Mouse (Mus musculus) gonadal fat pad, adult 2 months (tissue): ENCODE data around the gene Rps29. TPM values are rescaled to one million over a fixed set of nuclear protein-coding genes. Genes with fewer than 3 reads are reported as not detected.
A peak's percentile ranks its signal among the peaks of the same experiment; 100 is the strongest.

ENCODE experiments used
- DNase-seq: peaks from one replicate; pipeline ENCODE4 v3.0.0-alpha.2; 2012; ENCODE audit warnings: low read depth
- polyA plus RNA-seq: library from polyadenylated mRNA; depleted of rRNA; stranded (reverse); fragments of >200 nt; gene quantifications from 2 replicates; pipeline ENCODE4 v1.2.3, GENCODE M21; 2012; rRNA removed

Rps29 gene
- 1,621 and 2,144 TPM in 2 replicates for polyA plus RNA-seq

DNA sequence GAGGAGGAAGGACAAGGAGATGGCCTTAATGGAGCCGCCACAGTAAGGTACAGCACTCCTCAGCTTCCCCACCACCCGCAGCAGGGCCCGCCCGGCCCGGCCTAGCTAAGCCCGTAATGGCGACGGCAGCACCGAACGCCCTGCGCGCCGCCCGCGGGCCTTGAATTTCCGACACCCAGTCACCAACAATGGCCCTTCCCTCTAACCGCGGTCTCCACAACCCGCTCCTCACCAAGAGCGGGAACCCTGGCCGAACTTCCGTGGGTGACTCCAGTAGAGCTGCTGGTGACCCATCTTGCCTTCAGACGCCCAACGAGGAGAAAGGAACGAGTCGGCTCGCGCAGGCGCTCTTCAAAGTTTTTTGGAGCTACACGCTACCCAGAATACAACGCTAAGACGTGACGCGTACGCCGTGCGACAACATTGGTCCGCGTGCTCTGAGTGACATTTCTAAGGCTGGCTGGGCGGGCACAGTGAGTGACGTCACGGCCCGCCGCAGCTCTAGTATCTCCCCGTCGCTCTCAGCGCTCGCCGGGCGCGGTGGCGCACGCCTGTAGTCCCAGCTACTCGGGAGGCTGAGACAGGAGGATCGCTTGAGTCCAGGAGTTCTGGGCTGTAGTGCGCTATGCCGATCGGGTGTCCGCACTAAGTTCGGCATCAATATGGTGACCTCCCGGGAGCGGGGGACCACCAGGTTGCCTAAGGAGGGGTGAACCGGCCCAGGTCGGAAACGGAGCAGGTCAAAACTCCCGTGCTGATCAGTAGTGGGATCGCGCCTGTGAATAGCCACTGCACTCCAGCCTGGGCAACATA lies at the start of gene Rps29:
TSS of gene Rps29 (minus strand) at position 422 of the 813 bp plus-strand sequence.
- DNase-seq: peak; percentile 81

DNA sequence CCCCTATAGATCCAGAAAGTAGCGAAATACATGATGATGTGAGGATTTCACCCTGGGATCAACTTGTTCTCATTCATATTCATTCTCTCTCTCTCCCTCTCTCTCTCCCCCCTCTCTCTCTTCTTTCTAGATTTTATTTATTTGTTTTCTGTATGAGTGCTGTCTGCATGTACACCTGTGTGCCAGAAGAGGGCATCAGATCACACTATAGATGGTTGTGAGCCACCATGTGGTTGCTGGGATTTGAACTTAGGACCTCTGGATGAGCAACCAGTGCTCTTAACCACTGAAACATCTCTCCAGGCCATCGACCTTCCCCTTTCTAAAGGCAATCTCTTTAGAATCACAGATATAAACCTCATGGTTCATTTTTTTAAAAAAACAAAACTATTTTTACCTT lies 49.5 kb upstream of the Rps29 start:
- no peak for DNase-seq

DNA sequence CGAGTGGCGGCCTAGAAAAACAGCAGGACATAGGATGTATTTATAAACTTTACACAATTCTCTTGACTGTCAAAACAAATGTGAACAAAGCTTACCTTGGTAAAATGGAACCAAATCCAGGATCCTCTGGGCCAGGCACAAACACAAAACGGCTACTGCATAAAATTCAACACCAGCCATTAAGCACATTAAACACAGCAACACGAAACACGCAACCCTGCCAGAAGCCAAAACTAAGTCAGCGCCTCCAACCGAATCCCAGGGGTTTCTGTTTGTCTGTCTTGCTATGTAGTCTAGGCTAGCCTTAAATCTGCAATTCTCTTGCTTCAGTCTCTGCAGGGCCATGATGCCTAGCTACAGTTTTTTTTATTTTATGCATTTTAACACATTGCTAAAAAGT lies 48.9 kb upstream of the Rps29 start:
- DNase-seq: no peak

DNA sequence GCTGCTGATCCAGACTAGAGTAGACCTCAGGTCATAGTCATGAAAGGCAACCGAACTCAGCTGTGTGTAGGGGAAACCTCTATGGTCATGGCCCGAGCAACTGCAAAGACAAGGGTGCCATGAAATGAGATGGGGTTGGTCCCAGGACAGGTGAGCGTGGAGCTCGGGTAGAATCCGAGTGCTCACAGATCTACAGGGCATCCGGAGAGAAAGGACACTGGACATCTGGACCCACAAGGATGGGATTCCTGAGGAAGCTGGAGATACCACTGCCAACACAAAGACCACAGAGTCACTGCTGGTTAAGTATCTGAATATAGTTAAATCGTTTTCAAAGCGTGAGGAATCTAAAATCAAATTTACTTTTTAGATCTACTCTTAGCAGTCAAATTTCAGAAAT lies 48.4 kb upstream of the Rps29 start:
- no peak for DNase-seq

DNA sequence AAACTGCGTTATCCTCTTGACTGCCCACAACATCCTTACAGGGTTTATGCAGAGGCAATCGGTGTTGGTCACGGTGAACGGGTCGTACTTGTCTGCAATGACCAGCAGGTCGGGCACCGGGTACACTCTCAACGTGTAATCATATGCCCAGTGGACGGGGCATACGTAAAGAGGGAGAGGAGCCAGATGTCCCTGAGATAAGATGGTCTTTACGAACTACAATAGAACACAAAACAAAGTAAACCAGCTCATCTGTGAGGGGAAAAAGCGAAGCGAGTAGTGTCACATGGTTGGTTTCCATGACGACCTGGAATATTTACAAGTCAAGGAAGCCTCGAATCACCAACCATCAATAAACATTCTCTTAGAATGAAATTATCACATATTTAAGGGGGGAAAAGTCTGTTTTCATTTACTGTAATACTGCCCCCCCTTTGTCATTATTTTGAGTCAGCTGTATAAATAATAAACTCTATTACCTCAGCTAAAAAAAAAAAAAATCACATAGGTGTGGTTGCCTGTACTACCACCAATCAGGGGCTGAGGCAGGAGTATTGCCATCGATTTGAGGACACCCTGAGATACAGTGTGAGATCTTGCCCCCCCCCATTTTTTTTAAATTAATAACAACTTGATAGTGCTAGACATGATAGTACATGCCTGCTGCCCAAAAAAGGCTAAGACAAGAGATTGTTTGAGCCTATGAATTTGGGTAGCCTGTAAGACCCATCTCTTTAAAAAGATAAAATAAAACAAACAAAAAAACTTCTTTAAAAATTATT lies 45.3 kb upstream of the Rps29 start, which contains the start of gene Gm49384:
TSS of gene Gm49384 (minus strand) at position 216 of the 782 bp plus-strand sequence.
- DNase-seq: no peak

DNA sequence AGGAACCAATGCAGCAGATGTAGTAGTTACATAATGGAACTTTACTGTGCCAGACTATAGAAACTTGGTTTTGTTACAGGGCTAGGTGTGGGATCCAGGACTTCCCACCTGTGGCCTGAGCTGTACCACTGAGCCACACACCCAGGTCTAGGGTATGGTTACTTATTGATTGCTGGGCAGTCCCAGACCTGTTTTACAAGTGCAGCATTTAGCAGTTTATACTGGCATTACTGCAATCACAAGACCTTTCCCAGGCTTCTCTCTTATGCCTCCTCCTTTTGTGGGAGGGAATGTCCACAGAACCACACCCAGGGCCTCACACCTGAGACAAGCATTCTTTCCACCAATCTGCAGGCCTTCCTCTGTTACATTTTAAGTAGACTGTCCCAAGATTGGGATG lies 40.0 kb upstream of the Rps29 start:
- DNase-seq: no peak

DNA sequence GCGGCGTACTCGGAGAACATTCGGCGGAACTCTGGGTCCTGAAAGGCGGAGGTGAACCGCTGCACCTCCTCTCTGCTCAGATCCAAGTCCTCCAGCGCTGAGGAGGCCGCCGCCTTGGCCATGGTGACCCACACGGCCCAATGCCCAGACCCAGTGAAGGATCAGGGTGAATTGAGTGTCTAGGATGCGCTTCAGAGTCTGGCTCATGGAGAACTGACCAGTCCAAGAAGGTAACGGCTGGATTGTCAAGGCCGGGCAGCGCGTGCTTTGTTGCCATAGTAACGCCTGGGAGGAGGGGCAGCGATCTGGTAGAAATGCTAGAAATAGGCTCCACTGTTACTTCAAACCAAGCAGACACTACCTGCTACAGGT lies 39.2 kb upstream of the Rps29 start, which contains the start of gene Dnaaf2:
TSS of gene Dnaaf2 (minus strand) at position 266 of the 372 bp plus-strand sequence.
- no peak for DNase-seq

DNA sequence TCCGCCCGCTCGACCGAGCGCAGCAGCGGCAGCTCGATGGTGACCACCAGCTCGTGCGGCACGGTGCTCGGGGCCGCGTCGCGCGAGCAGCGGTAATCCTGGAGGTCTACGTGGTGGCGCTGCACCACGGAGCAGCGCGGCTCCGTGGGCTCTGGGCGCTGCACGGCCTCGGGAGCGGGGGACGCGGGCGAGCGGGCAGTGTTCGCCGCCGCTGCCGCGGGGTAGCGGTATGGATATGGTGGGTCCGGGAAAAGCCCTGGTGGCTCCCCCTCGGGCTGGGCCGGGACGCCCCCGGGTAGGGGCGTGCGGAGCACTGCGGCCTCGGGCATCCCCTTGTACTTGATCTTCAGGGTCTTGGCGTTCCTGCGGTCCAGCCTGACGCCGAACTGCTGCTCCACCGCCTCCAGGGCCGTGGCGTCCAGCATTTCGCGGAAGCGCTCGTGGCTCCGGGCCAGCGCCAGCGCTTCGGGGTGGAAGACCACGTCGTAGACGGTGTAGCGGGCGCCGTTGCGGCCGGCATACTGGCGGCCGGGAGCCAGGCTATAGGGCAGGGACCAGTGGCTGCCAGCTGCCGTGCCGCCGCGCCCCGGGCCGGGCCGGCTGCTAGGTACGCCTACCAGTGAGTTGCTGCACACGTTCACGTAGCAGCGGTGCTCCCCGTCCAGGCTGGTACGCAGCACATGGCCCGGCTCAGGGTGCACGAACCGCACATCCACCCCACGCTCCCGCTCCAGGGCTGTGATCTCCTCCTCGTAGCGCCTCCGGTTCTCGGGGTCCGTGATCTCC lies 38.6 kb upstream of the Rps29 start:
- no peak for DNase-seq

DNA sequence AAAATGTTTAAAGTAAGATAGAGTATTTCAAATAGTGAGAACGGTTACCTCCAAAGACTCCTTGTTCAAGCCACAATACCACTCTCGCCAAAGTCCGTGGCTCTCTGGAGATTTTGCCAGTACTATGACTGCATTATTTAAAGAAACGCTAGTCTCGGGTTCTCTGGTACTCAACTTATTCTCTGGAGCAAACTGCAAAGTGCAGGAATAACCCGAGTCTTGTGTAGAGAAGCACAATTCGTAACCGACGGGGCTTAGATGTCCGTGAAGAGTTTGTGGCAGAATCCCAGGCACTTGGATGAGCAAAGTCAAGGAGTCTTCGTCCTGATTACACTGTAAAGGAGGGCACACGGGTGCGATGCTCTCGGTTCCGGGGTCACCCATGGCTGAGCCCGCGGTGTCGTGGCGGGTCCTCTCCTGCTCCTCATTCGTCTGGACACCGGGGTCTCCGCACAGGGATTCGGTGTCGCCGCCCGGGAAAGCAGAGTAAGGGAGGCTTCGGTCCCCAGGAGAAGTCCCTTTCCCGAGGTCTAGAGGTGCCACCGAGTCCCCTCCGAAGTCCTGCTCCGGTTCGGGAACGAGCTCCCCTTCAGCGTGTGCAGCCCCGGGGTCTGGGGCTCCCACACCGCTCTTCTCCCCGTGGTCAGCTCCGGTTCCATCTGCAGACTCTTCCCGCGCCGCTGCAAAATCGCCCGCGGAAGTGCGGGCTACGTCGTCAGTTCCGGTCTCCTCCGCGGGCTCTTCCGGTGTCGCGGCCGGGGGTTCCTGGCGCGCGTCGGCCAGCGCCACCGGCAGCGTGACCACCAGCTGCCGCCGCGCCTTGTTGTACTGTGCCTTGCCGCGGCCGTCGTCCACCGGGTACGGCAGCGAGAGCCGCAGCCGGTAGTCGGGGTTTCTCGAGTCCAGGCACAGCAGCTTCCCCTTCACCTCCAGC lies 37.7 kb upstream of the Rps29 start, which contains the start of gene Gm49383:
TSS of gene Gm49383 (minus strand) at position 661 of the 934 bp plus-strand sequence.
- no peak for DNase-seq

DNA sequence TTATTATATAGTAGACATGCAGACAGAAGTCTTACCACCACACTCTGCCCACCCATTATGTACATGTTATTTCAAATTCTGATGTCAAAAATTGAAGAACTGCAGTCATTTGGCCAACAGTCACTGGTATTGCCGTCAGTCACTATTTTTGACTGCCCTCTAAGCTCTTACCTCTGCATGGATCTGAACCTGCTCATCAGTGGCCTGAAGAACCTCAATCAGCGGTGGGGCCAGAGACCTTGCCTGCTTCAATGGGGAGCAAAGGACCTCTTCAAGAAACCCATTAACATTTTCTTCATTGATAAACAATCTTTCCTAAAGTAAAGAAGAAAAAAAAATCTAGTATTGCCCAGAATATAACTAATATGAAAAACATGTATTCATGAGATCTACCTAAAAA lies 33.7 kb upstream of the Rps29 start:
- DNase-seq: no peak

DNA sequence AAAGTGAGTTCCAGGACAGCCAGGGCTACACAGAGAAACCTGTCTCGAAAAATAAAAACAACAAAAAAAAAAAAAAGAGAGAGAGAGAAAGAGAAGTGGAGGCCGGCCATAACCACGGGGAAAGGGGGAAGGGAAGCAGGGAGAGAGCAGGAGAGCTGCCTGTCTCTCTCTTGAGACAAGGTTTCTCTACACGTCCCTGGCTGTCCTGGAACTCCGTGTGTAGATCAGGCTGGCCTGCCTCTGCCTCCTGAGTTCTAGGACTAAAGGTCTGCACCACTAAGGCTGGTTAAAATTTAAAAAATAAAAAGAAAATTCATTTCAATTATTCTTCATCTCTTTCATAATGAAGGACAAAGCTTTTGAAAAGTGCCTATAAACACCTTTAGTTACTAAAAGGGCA lies 32.4 kb upstream of the Rps29 start:
- no peak for DNase-seq

DNA sequence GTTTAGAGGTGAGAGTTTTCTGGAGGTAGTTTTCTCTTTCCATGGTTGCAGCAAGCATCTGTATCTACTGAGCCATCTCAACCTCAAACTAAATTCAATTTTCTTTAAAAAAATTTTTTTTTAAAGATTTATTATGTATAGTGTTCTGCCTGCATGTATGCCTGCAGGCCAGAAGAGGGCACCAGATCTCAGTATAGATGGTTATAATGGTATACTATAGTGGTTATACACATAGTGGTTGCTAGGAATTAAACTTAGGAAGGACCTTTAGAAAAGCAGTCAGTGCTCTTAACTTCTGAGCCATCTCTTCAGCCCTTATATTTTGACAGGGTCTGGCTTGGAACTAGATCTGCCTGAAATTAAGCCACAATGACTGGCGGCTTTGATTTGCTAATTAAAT lies 31.5 kb upstream of the Rps29 start:
- DNase-seq: no peak

DNA sequence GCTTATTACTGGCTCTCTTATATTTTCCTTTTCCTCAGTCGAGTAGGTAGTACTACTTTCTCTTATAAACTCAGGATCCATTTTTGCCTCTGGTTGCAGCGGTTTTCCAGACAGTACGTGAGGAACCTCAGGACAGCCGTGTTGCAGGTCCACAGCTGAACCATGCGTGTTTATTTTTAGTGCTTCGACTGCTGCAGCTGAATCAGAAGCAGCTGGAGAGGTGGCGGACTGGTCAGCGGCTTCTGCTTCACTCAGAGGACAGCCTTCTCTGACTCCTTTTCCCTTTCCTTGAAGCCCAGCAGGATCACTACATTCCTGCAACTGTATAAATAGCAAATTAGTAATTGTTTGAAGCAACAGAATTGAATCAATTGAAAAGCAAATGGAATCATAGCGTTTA lies 31.1 kb upstream of the Rps29 start:
- no peak for DNase-seq

DNA sequence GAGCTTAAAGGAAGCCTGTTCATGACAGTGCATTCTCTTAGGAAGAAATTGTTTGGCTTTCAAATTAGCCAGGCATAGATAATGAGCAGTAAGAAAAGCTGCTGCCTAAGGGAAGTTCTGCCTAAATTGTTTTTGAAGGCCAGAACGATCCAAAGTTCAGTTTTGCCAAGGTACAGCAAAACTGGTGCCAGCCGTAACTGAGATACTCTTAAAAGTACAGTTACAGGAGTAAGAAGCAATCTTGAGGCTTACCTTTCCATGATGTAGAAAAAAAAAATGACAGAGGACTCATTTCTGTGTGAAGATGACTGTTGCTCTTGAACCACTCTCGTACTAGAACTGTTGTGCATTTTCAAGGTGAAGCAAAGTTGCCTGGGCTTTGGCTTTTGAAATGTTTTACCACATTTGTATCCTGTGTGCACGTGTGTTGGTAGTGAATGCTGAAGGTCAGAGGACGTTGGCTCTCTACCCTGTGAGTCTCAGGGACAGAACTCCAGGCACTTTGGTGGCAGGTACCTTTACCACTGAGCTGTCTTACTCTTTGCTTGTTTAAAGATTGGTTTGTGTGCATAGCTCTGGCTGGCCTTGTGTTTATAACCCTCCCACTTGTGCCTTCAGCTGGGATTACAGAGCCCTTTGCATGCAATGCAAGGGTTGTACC lies 28.0 kb upstream of the Rps29 start:
- no peak for DNase-seq

DNA sequence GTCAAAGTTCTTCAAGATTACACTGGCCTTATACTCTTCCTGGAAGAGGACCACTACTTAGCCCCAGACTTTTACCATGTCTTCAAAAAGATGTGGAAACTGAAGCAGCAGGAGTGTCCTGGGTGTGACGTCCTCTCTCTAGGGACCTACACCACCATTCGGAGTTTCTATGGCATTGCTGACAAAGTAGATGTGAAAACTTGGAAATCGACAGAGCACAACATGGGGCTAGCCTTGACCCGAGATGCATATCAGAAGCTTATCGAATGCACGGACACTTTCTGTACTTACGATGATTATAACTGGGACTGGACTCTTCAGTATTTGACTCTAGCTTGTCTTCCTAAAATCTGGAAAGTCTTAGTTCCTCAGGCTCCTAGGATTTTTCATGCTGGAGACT lies 26.4 kb upstream of the Rps29 start:
- no peak for DNase-seq

DNA sequence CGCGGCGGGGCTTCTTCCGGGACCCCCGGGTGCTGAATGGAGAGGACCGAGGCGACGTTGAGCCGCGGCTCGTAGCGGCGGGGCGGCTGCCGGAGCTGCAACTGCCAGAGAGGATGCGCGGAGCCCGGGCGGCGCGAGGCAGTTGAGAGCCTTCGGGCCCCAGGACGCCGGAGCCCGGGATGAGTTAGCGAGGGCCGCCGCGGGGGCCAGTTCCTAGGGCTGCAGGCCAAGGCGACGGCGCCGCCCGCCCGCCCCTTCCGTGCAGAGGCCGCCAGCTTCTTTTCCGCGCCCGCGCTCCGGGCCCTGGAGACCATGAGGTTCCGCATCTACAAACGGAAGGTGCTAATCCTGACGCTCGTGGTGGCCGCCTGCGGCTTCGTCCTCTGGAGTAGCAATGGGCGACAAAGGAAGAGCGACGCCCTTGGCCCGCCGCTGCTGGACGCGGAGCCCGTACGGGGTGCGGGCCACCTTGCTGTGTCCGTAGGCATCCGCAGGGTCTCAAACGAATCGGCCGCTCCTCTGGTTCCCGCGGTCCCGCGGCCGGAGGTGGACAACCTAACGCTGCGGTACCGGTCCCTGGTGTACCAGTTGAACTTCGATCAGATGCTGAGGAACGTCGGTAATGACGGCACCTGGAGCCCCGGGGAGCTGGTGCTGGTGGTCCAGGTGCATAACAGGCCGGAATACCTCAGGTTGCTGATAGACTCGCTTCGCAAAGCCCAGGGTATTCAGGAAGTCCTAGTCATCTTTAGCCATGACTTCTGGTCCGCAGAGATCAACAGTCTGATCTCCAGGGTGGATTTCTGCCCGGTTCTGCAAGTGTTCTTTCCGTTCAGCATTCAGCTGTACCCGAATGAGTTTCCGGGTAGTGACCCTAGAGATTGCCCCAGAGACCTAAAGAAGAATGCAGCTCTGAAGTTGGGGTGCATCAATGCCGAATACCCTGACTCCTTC lies 25.6 kb upstream of the Rps29 start:
- DNase-seq: no peak

DNA sequence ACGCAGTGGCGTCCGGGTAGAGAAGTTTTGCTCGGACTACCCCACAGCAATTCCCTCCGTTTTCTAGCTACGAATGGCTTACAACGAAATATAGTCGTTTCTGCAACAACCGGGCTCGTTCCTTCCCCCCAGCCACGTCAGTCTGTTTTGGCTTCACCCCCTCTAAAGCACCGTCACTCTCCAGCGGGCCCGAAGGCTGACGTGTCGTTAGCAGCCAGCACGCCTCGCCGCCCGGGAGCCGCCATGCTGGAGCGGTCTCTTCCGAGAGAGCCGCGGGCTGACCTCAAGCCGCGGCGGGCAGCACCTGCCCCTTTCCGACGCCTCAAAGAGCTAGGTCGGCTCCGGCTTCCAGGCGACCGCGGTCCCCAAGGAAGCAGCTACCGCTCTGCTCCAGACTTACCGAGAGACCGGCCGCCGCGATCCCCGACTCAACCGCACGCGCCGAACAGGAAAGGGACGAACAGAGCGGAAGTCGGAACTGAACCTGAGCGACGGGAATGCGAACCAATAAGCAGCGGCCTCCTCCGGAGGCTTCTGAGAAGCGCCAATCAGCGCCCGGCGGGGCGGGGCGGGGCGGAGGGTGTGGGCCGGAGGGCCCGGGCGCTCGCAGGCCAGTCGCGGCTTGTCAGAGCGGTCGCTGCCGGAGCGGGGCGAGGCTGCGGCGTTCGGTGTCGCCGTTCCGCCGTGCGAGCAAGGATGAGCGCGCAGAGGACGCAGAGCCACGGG lies 24.8 kb upstream of the Rps29 start, which contains the start of the genes Rpl36al and Mgat2:
TSS of gene Rpl36al (minus strand) at position 501 of the 726 bp plus-strand sequence.
TSS of gene Mgat2 (plus strand) at position 575 of the 726 bp plus-strand sequence.
- peak; percentile 71 for DNase-seq

DNA sequence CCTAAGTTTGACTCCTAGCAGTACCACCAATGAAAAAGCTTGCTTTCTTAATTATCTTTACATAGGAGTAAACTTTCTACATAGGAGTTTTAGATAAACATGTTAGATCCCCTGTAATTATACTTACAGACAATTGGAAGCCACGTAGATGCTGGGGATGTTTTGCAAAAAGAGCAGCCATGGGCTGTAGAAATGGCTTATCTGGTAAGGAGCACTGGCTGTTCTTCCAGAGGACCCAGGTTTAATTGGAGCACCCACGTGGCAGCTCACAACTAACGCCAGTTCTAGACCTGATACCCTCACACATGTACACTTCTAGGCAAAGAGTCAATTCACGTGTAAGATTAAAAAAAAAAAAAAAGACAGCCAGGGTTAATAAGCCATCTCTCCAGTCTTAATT lies 22.8 kb upstream of the Rps29 start:
- DNase-seq: no peak
